Mouse (Mus musculus) embryonic facial prominence, embryonic 12.5 days (tissue): Measurements from ENCODE around the gene Mmp20. TPM values are rescaled to one million over a fixed set of nuclear protein-coding genes. Genes with fewer than 3 reads are reported as not detected.

Experiments used
- ATAC-seq: fragments of 200-750 bp; cut with Nextera tagmentation; 2 replicates; pipeline ENCODE4 v1.8.0; 2017; ENCODE audit not compliant: insufficient number of reproducible peaks, insufficient read depth, low FRiP score, low TSS enrichment
- H3K27ac ChIP-seq: fragments of 300-500 bp; sonication (generic); 2 replicates; pipeline ENCODE4 v1.5.1; 2016; ENCODE audit warnings: mild to moderate bottlenecking
- H3K27me3 ChIP-seq: fragments of 300-500 bp; sonication (generic); 2 replicates; pipeline ENCODE4 v1.6.1; 2016; ENCODE audit warnings: mild to moderate bottlenecking, moderate library complexity
- H3K36me3 ChIP-seq: fragments of 300-500 bp; sonication (generic); 2 replicates; pipeline ENCODE4 v1.6.1; 2016; ENCODE audit warnings: mild to moderate bottlenecking
- H3K4me1 ChIP-seq: fragments of 300-500 bp; sonication (generic); 2 replicates; pipeline ENCODE4 v1.6.1; 2016
- H3K4me2 ChIP-seq: fragments of 300-500 bp; sonication (generic); replicated peaks from 2 replicates; pipeline ENCODE4 v1.6.1; 2016; ENCODE audit warnings: mild to moderate bottlenecking, moderate library complexity
- H3K4me3 ChIP-seq: fragments of 300-500 bp; sonication (generic); 2 replicates; pipeline ENCODE4 v1.5.1; 2016; ENCODE audit warnings: mild to moderate bottlenecking
- H3K9ac ChIP-seq: fragments of 300-500 bp; sonication (generic); 2 replicates; pipeline ENCODE4 v1.6.1; 2016; ENCODE audit warnings: mild to moderate bottlenecking, moderate library complexity
- H3K9me3 ChIP-seq: fragments of 300-500 bp; sonication (generic); 2 replicates; pipeline ENCODE4 v1.6.1; 2016; ENCODE audit warnings: mild to moderate bottlenecking, moderate library complexity
- WGBS: fragments of 180-500 bp; shearing (Covaris S2); methylation state at CpG from one replicate; pipeline ENCODE4 v1.1.7; 2016; 5-methylcytosine and 5-hydroxymethylcytosine counted together
- polyA plus RNA-seq: library from polyadenylated mRNA; unstranded; fragments of >200 nt; fragmentation: Nextera tagmentation; extraction: Ambion mirVana; gene quantifications from 2 replicates; pipeline ENCODE4 v1.2.1, GENCODE M21; 2016

The Mmp20 gene
- polyA plus RNA-seq, 1 experiment from 2014 or later = not detected

DNA sequence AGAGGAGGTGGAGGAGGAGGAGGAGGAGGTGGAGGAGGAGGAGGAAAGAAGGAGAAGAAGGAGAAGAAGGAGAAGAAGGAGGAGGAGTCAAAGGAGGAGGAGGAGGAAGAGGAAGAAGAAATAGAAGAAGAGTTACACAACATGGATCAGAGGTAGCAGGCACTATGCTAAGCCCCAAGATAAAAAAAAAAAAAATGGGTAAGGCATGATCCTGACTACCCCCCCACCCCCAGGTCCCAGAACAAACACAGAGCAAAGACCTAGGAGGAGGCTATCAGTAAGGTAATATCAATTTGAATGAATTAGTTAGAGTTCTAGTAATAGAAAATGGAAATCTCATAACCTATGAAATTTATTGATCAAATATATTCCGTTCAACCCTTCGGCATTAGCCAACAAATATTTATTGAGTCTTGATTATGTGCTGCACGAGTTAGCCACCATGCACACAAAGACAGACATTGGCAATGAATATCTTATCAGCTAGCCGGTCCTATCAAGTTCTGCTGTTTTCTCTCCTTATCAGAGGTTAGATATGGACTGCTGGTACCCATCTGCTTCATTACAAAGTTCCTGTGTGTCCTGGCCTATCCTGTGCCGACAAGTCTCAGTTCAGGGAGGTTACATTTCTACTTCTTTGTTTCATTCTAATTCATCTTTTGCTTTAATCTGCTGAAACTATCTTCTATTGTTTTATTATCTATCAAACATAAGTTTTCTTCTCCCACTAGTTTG, 24.5 kb downstream of the Mmp20 start:
- H3K9ac ChIP-seq = no peak overlapping the region
- H3K27me3 ChIP-seq = no peaks in the 10 kb centered on the region
- no peak for ATAC-seq
- H3K9me3 ChIP-seq = no peaks in the 10 kb centered on the region
- WGBS = 81% methylated on average over 5 of the region's 5 CpGs
- no peak overlapping the region for H3K4me2 ChIP-seq
- no peak overlapping the region for H3K4me3 ChIP-seq
- H3K36me3 ChIP-seq = no peaks in the 10 kb centered on the region
- H3K27ac ChIP-seq = no peak overlapping the region
- H3K4me1 ChIP-seq = no peaks in the 10 kb centered on the region

DNA sequence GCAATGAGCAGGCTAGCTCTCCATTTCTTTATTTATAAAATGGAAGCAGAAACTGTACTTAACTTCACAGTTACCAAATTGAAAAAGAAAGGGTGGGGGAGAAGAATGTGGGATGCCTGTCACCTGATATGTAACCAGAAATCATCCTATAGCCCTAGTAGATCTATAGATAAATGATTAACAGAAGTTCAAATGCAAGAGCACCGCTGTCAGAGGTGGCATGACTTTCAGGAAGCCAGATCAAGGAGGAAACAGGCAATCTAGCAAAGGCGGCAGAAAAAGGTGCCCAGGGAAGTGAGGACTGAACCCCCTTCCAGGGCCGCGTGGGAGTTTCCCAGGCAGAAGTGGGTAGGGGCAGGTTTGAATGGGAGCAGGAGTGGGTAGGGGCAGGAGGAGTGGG, 29.9 kb downstream of the Mmp20 start:
- Histone ChIP-seq H3K9ac (no peak overlapping the region), H3K36me3 (no peaks in the 10 kb centered on the region), H3K27ac (no peak overlapping the region), H3K4me2 (no peak overlapping the region), H3K9me3 (no peaks in the 10 kb centered on the region), H3K27me3 (no peaks in the 10 kb centered on the region), H3K4me1 (no peaks in the 10 kb centered on the region), H3K4me3 (no peak overlapping the region)
- 85% methylated on average over 4 of the region's 4 CpGs for WGBS
- no peak for ATAC-seq

DNA sequence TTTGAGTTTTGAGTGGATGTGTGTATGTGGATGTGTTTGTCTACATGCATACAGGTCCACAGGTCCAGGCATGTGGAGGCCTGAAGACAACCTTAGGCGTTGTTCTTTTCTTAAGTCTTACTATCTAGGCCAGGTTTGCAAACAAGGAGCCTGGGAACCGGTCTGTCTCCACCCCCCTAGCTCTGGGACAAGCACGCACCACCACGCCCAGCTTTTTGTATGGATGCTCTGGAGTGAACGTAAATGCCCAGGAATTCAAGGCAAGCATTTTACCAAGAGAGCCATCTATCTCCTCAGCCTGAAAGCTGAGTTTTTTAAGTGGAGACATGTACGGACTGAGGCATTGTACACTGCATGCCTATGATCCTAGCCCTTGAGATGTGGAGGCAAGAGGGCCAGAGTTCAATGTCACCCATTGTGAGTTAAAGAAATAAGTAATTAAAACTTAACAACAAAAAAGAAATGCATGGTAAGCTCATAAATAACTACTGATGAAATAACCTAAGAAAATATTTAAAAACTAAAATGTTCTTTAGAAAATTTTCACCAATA, 31.5 kb downstream of the Mmp20 start:
- Histone ChIP-seq H3K4me1 (no peaks in the 10 kb centered on the region), H3K36me3 (no peaks in the 10 kb centered on the region), H3K4me2 (no peak overlapping the region), H3K9ac (no peak overlapping the region), H3K27ac (no peak overlapping the region), H3K4me3 (no peak overlapping the region), H3K27me3 (no peaks in the 10 kb centered on the region), H3K9me3 (no peaks in the 10 kb centered on the region)
- no peak for ATAC-seq
- WGBS = 77% methylated on average over 6 of the region's 6 CpGs

DNA sequence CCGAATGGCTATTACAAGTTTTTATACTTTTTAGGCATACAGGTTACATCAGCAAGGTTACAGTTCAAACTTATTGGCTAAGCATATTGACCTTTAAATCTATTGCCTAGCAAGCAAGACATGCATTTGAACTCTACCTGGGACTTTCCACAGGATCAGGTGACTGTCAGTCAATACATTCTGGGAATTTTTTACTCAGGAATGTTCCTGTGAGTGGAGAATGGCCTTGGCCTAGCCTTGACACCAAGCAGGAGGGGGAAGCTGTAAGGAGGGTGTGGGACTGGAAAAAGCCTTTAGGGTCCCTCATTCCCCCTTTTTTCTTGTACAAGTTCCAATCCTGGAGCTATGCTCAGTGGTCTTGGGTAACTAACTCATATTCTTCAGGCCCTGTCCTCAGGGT, 33.3 kb downstream of the Mmp20 start:
- H3K9me3 ChIP-seq = no peaks in the 10 kb centered on the region
- WGBS = 91% methylated on average over 1 of the region's 1 CpGs
- no peak overlapping the region for H3K4me2 ChIP-seq
- no peak overlapping the region for H3K27ac ChIP-seq
- no peaks in the 10 kb centered on the region for H3K27me3 ChIP-seq
- H3K4me3 ChIP-seq = no peak overlapping the region
- ATAC-seq = no peak
- no peaks in the 10 kb centered on the region for H3K36me3 ChIP-seq
- H3K4me1 ChIP-seq = no peaks in the 10 kb centered on the region
- H3K9ac ChIP-seq = no peak overlapping the region

DNA sequence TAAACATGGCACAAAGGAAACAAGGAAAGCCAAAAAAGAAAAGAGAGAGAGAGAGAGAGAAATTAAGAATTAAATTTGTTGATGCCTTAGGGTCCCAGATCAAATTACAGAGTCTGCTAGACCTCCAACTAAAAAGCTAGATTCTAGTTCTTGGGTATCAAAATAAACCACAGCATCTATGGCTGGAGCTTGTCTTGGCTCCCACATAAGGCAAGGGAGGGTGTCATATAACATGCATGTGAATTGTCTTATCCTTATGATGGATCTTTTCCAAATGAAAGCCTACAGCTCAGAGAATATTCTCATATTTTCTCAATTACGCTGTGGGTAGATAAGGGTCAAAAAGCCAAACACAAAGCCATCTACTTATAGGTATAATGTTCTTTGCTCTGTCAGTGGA, 41.6 kb downstream of the Mmp20 start:
- no peak overlapping the region for H3K9ac ChIP-seq
- H3K4me1 ChIP-seq = no peaks in the 10 kb centered on the region
- H3K27me3 ChIP-seq = no peaks in the 10 kb centered on the region
- WGBS = 52% methylated on average over 1 of the region's 1 CpGs
- no peak for ATAC-seq
- no peak overlapping the region for H3K4me2 ChIP-seq
- no peak overlapping the region for H3K4me3 ChIP-seq
- H3K36me3 ChIP-seq = no peaks in the 10 kb centered on the region
- H3K9me3 ChIP-seq = no peaks in the 10 kb centered on the region
- no peak overlapping the region for H3K27ac ChIP-seq

DNA sequence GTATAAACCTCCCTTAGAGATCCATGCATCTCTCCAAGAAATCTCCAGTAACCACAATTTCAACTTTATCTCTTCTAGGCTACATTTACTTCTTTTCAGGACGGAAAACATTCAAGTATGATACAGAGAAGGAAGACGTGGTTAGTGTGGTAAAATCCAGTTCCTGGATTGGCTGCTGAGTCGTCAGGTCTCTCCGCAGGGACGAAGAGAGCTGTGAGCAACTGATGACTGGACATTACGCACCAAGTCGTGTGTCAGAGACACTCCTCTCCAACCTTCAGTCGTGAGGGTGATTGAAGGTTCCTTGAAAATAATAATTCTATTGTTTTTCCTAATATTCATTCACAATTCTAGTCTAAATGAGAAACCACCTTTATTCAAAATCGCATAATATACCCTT, 45.0 kb downstream of the Mmp20 start:
- Histone ChIP-seq H3K4me3 (no peak overlapping the region), H3K36me3 (no peaks in the 10 kb centered on the region), H3K9me3 (no peaks in the 10 kb centered on the region), H3K4me1 (no peaks in the 10 kb centered on the region), H3K27me3 (no peaks in the 10 kb centered on the region), H3K9ac (no peak overlapping the region), H3K27ac (no peak overlapping the region), H3K4me2 (no peak overlapping the region)
- no peak for ATAC-seq
- WGBS = 86% methylated on average over 9 of the region's 9 CpGs

DNA sequence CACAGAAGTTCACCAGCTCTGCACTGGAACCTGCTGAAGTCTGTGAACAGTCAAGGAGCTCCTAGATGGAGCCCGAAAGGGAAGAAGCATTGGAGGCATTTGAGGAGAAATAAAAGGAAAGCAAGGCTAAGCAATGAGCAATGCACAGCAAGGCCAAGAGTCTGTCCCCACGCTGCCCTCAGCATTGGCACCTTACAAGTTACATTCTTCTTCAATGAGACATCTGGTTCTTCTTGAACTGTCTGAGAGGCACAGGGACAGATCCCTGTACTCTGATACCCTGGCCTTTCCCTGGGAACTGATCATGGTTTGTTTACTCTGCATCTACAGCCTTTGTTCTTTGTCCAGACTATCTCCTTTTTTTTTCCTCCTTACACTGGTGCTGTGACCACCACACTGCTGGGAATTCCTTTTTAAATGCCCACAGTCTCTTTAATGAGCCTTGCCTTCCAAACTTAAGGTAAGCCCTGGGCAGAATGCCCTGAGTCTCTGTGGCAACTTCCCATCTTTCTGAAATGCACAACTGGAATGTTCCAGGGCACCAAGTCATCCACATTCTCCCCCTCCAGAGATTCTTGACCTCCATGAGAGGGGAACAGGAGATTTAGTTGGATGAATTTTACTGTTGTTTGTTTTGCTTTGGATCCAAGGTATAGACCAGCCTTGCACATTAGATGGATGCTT, 50.3 kb downstream of the Mmp20 start:
- no peaks in the 10 kb centered on the region for H3K27me3 ChIP-seq
- H3K27ac ChIP-seq = no peak overlapping the region
- no peak for ATAC-seq
- no peaks in the 10 kb centered on the region for H3K4me1 ChIP-seq
- H3K9me3 ChIP-seq = no peaks in the 10 kb centered on the region
- H3K36me3 ChIP-seq = no peaks in the 10 kb centered on the region
- WGBS = 68% methylated on average over 2 of the region's 2 CpGs
- no peak overlapping the region for H3K4me2 ChIP-seq
- no peak overlapping the region for H3K4me3 ChIP-seq
- H3K9ac ChIP-seq = no peak overlapping the region

DNA sequence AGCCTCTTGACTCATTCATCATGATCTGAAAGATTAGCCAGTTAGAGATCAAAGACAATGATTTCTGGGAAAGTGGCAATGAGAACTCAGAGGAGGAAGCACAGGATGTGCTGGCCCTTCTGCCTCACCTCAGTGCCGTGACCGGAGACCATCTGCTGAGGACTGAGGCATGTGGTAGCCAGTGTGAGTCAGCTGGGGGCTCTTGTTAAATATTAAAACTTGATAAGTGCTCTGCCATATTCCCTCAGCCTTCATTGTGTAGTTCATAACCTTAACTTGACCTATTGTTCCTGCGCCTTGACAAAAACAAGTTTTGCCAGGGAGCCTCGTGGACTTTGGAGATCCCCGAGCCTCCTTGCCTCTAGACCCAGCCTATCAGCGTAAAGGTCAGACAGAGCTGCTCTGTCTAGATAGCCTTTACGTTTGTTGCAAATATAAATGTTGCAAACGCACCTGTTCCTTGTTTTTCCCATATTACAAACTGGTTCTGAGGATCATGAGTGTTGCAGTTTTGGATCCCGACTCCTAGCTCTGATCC, 54.1 kb downstream of the Mmp20 start:
- H3K9me3 ChIP-seq = no peaks in the 10 kb centered on the region
- H3K4me2 ChIP-seq = no peak overlapping the region
- H3K36me3 ChIP-seq = no peaks in the 10 kb centered on the region
- H3K27me3 ChIP-seq = no peaks in the 10 kb centered on the region
- ATAC-seq = no peak
- no peaks in the 10 kb centered on the region for H3K4me1 ChIP-seq
- H3K9ac ChIP-seq = no peak overlapping the region
- WGBS = 87% methylated on average over 9 of the region's 9 CpGs
- no peak overlapping the region for H3K27ac ChIP-seq
- no peak overlapping the region for H3K4me3 ChIP-seq

DNA sequence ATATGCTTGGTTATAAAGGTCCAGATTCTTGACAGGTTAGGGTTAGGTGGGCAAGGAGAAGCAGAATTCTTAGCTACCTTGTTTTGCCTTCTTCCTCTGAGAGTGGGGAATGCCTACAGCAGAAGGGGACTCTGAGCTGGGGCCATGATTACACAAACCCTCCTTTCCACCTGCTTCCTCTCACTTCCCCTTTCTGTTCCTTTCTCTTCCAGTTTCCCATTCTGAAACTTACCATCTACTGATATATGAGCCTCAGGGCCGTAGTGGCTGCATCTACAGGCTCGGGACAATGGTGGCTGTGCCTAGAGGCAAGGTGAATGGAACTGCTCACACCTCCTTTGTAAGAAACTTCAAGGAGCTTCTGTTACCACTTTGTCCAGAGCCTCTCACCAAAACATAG, 58.0 kb downstream of the Mmp20 start:
- H3K4me2 ChIP-seq = no peak overlapping the region
- no peak overlapping the region for H3K4me3 ChIP-seq
- H3K27ac ChIP-seq = no peak overlapping the region
- no peaks in the 10 kb centered on the region for H3K9me3 ChIP-seq
- WGBS = 67% methylated on average over 2 of the region's 2 CpGs
- no peaks in the 10 kb centered on the region for H3K36me3 ChIP-seq
- no peaks in the 10 kb centered on the region for H3K27me3 ChIP-seq
- no peaks in the 10 kb centered on the region for H3K4me1 ChIP-seq
- H3K9ac ChIP-seq = no peak overlapping the region
- ATAC-seq = no peak

DNA sequence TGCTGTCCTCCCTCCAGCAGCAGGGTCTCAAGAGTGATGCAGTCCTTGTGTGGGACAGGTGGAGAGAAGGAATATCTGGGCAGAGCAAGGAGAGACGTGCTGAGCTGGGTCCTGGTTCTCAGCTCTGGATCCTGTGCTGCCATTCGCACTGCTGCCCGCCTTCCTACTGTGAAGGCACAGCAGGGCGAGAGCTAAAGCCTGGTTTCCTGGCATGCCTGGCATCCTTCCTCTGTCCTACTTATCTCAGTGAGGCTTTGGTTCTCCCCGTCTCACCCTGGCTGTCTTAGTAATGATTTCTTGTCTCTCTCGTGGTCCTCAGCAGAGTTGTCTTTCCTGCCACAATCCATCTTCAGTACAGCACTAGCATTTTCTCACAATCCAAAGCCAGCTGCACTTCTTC, 61.8 kb downstream of the Mmp20 start:
- no peak for ATAC-seq
- Histone ChIP-seq H3K27ac (no peak overlapping the region), H3K27me3 (no peaks in the 10 kb centered on the region), H3K9ac (no peak overlapping the region), H3K4me3 (no peak overlapping the region), H3K4me2 (no peak overlapping the region), H3K36me3 (no peaks in the 10 kb centered on the region), H3K9me3 (no peaks in the 10 kb centered on the region), H3K4me1 (no peaks in the 10 kb centered on the region)
- WGBS = 61% methylated on average over 6 of the region's 6 CpGs

DNA sequence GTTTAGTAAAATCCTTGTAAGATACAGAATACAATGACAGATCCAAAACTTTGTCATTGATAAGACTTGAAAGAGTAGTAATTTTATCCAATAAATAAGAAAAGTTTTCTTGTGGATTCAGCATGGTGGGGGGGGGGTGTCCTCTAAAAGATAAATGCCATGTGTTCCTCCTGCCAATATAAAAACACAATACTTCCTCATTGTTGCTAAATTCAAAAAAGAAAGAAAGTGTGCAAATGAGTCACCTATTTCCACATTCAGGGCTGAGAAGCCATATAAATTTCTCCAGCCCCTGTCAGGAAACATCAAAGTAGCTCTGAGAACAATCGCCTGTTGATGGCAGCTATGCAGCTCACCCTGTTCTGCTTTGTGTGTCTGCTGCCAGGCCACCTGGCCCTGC, 63.8 kb downstream of the Mmp20 start, which contains the start of gene Mmp7:
Gene Mmp7 (plus strand): TSS at position 301 of the 400 bp plus-strand sequence.
- Histone ChIP-seq H3K4me2 (no peak within 1 kb of the TSS), H3K27me3 (no peaks in the 10 kb centered on the region), H3K36me3 (no peaks in the 10 kb centered on the region), H3K9ac (no peak within 1 kb of the TSS), H3K9me3 (no peaks in the 10 kb centered on the region), H3K4me1 (no peaks in the 10 kb centered on the region), H3K4me3 (no peak within 1 kb of the TSS), H3K27ac (no peak within 1 kb of the TSS)
- no peak for ATAC-seq
- 78% methylated on average over 1 of the region's 1 CpGs for WGBS

DNA sequence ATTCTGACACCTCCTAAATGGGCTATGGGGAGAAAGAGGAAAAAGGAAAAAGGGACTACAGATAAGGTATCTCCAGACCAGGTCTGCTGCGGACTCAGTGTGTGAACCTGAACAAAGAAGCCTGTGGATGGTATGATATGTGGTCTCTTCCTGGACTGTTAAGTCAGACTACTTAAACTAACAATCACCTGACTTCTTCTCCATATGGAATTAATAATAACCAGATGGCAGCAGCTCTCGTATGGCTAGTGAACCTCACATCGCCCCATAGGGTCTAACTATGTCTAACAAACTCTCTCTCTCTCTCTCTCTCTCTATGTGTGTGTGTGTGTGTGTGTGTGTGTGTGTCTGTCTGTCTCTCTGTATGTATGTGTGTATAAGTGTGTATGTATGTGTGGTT, 65.9 kb downstream of the Mmp20 start:
- ATAC-seq = peak; percentile 67; the same call in 1 of the 2 replicates
- Histone ChIP-seq H3K4me2 (no peak overlapping the region), H3K27me3 (no peaks in the 10 kb centered on the region), H3K27ac (no peak overlapping the region), H3K9me3 (no peaks in the 10 kb centered on the region), H3K4me3 (no peak overlapping the region), H3K4me1 (no peaks in the 10 kb centered on the region), H3K9ac (no peak overlapping the region), H3K36me3 (no peaks in the 10 kb centered on the region)
- WGBS = 38% methylated on average over 3 of the region's 3 CpGs
